Mouse (Mus musculus) C2C12 (cell line): ENCODE measurements around the gene Mecom.

ENCODE experiments used
- CEBPB ChIP-seq: IDR thresholded peaks from one replicate; pipeline ENCODE4 v1.6.1; 2011; ENCODE audit warnings: low read depth, mild to moderate bottlenecking, control low read depth, moderate library complexity
- CTCF ChIP-seq: IDR thresholded peaks from one replicate; pipeline ENCODE4 v1.5.1; 2011; ENCODE audit not compliant: control insufficient read depth, insufficient read depth, insufficient read length
- MAX ChIP-seq: IDR thresholded peaks from one replicate; pipeline ENCODE4 v1.6.1; 2011; ENCODE audit warnings: mild to moderate bottlenecking, control low read depth
- MYOG ChIP-seq: IDR thresholded peaks from one replicate; pipeline ENCODE4 v1.6.1; 2011; ENCODE audit not compliant: control insufficient read depth, insufficient read length; ENCODE audit errors: extremely low read depth
- USF1 ChIP-seq: IDR thresholded peaks from one replicate; pipeline ENCODE4 v1.6.1; 2011; ENCODE audit warnings: low read depth, mild to moderate bottlenecking, control low read depth, moderate library complexity

DNA sequence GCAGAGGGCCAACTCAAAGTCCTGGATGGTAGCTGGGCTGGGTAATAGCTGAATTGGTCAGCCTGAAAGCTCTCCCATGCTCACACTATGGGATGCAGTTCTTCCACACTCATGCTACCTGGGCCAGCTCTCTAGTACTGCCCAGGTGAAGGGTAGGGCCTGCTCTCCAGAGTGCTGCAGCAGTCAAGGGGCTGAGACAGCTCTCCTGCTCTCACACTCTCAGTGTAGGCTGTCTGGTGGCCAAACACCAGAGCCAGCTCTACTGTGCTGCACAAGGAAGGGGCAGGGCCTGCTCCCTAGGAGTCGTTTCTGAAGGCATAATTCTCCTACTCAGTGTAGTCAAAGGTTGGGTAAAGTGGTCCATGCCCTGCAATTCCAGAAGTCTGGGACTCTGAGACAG lies 28.4 kb downstream of the Mecom start:
- TF ChIP-seq MAX, result no peak
- no peak for TF ChIP-seq CTCF
- no peak for TF ChIP-seq USF1
- TF ChIP-seq CEBPB, result no peak
- no peak for TF ChIP-seq MYOG
